Mouse (Mus musculus) CD4-positive helper T cell, adult 2 months (primary cell): ENCODE results near the gene Adarb2.
"Not testable (repeated sequence)": the region's sequence is repeated elsewhere in the genome, so short reads cannot be mapped to it uniquely, and the experiment has no call there.

Experiments
- DNase-seq: peaks from one replicate; pipeline ENCODE4 v3.0.0-alpha.2; 2012; ENCODE audit warnings: low read depth, missing footprints, low spot score

Gene Adarb2

DNA sequence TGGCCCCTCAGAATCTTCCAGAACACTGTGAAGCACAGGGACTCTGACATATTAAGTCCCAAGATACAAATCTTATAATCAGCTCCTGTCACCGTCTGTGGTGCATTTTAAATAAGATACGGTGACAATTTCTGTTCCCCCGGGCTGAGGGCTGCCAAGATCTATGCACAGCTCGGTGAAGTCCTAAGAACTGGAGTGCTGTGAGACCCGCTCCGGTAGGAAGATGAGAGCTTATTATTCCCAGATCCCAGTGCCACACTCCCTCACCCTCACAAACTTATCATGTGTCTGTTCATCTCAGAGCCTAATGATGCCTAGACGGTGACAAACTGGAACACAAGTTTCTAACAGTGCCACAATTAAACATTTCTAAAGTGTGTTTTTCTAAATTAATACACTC is 384.8 kb downstream of the Adarb2 start:
- no peak for DNase-seq

GRCm38 (mm10) chr13:8590460-8590859 is 387.8 kb downstream of the Adarb2 start:
- no peak for DNase-seq

GRCm38 (mm10) chr13:8596977-8597646 is 394.4 kb downstream of the Adarb2 start:
- no peak for DNase-seq

- DNase-seq = no peak
Measured at GRCm38 (mm10) chr13:8597647-8598017, 395.0 kb downstream of the Adarb2 start.

DNA sequence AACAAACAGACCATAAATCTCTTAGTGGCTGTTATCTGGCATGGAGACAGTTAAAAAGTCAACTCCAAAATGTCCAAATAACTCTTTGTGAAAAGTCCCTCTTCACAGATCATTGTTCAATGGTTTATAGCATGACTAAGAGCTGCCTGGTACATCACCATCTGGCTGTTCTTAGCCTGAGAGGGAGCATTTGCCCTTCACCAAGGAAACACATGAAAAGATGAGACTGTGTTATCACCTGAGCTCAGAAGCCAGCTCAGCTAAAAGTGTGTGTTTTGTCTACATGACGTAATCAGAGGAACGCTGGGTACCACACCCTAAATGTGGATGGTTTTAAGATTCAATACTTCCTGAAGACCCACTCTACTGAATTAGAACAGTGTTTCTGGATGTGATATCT is 403.0 kb downstream of the Adarb2 start:
- no peak for DNase-seq

- DNase-seq = no peak
Measured at GRCm38 (mm10) chr13:8608040-8608439, 405.4 kb downstream of the Adarb2 start.

DNA sequence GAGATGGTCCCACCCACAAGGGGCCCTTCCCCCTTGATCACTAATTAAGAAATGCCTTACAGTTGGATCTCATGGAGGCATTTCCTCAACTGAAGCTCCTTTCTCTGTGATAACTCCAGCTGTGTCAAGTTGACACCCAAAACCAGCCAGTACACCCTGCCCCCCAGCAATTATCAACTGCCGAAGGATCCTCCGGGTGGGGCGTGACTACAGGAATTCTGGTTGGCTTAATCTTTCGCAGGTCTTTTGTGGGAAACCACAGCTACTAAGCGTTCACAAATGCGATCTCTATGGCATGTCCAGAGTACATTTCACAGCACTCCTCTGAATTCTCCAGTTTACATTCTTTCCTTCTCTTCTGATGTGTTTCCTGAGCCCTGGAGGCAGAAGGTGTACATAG is 406.3 kb downstream of the Adarb2 start:
- not testable (repeated sequence) for DNase-seq

DNA sequence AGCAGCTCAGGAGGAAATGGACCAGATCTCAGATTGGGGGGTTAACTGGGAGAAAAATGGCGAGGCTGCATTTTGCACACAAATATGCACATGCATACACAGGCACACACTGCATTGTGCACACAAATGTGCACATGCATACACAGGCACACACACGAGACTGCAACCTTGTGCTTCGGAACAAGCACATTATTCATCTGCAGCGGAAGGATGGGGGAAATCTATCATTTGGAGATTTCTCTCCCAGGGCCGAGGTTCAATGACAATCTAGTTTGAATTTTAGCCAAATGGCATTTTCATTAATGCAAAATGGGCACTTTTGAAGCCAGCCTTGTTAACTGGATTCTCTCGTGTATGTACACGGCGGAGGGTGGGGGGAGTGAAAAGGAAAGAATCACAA is 408.3 kb downstream of the Adarb2 start:
- DNase-seq = no peak

GRCm38 (mm10) chr13:8612618-8613391 is 410.1 kb downstream of the Adarb2 start:
- no peak for DNase-seq

- no peak for DNase-seq
Measured at GRCm38 (mm10) chr13:8616685-8617084, 414.0 kb downstream of the Adarb2 start.

DNA sequence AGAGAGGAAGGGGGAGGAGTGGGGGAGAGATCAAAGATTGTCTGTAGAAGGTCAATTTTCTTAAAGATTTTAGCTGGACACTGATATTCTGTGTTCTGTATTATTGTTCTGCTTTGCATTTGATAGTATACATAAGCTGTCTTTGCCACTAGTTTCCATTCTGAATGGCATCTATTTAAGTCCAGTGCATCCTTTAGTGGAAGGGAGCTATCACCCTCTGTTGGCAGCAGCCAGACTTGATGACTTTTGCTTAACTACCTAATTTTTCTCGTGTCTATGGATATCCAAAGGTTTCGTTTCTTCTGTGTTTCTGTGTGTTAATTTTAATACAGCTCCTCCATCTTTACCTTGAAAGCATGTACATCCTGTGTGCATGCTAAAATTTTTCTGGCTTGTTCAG is 419.6 kb downstream of the Adarb2 start:
- DNase-seq = no peak

DNA sequence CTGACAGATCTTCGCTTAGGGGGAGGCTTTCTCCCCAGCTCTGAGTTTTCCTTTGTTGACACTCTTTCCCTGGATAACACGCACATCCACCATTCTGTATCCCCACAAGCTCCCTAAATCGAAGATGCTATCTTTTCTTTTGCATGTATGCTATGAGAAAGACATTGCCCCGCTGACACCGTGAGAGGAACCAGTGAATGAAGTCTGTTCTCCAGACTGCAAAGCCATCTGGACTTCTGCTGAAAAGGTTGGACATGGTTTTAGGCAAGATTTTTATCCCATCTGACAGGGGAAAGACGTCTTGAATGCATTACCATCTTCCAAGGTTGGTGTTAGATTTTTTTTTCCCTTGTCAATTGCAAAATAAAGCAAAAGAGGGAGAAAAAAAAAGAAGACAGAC is 426.9 kb downstream of the Adarb2 start:
- no peak for DNase-seq

DNA sequence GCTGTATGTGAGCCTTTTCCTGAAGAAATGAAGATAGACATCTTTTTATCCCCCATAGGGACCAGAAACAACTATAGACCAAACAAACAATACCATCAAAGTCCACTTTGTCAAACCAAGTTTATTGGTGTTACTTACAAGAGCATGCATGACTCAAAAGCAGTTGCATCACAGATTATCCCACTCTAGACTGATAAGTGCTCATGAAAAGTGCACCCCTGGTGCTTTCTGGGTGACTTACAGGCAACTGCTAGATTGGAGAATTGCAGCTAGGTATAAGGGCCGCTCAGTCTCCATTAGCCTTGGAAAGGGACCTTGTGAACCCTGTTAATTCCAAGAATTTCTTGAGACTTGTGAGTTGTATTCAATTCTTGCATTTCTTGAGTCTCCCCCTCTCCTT is 429.0 kb downstream of the Adarb2 start:
- no peak for DNase-seq

DNA sequence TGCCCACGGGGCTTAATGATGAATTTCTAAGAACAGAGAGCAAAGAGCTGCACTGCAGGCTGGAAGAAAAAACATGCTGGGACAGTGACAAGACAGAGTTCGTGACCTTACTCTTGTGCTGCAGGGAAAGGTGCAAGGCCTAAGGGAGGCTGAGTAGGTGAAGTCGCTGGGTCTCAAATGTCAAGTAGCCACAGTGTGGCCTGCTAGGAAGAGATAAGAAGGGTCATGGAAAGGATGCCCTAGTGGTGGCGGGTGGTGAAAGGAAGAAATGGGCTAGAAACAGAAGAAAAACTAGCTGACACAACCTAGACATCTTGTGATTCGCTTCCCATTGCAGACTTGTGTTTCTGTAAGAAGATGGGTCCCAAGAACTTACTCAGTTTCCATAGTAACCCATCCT is 429.4 kb downstream of the Adarb2 start:
- DNase-seq = no peak

DNA sequence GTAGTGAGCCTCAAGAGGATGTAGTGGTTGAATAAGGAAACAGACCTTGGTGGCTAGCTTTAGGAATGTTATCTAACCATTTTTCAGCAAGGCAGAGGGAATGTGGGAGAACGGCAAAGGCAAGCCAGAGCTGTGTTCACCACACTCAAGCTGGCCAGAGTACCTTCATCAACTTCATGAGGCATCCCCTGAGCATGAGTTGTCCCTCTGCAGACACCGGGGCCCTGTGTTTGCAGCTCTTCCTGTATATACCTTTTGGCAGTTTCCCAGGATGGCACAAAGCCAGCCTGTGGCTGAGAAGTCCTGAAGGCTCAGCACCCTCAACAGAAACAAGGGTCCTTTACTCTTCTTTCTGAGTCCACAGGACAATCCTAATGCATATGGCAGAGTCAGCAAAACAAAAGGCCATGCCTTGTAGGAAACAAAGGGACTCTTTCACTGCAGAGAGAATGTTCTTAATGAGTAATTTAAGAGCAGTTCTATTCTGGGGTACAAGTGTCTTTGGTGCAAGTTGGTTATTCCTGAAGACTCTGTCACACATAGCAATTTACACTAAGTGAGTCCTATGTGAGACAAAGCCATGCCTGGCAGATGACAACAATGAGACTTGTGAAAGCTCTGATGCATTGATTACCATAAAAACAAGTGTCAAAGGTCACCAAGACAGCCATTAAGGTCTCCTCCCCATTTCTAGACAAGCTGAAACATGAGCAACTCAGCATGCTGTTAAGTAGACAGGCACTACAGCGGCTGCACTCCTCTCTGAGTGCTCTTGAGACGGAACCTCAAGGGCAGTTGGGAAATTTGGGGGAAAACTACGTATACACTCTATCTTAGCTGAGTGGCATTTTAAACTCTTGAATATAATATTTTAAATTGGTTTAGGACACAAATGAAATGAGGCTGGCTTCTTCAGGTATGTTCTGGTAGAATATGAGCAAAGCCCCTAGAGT is 431.0 kb downstream of the Adarb2 start:
- DNase-seq = no peak

DNA sequence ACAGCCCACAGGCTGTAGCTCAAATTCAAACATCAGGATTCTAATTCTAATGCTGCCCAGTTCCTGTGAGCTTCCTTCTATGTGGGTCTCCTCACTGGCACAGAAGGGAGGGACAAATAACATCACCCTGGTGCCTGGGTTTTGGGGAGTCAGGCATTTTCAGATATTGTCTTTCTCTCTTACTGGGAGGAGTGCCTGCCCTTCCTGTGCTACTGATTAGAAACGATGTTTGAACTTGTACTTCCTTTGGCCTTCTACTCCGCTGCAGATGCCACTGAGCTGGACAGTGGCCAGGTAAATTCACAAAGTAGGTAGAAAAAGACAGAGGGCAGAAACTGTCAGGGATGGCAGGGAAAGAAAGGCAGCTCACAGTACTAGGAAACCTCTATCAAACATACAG is 439.4 kb downstream of the Adarb2 start:
- no peak for DNase-seq

DNA sequence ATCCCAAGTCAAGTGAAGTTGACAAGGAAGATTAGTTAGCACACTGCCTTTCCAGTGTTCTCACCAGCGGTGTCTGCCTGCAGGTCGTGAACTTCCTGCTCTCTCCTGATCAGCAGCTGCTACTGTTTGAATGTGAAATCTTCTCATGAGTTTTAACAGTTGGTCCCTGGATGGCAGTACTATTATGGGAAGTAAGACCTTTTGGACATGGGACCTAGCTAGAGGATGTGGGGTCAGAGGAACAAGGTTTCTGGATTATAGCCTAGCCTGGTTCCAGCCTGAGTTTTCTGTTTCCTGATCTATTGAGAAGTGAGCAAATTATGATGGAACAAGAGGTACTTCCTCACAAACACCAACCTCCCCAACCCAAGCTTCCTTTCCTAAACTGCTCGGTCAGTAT is 441.3 kb downstream of the Adarb2 start:
- no peak for DNase-seq

GRCm38 (mm10) chr13:8644805-8645679 is 442.4 kb downstream of the Adarb2 start:
- no peak for DNase-seq

GRCm38 (mm10) chr13:8649261-8649660 is 446.6 kb downstream of the Adarb2 start:
- DNase-seq = no peak

DNA sequence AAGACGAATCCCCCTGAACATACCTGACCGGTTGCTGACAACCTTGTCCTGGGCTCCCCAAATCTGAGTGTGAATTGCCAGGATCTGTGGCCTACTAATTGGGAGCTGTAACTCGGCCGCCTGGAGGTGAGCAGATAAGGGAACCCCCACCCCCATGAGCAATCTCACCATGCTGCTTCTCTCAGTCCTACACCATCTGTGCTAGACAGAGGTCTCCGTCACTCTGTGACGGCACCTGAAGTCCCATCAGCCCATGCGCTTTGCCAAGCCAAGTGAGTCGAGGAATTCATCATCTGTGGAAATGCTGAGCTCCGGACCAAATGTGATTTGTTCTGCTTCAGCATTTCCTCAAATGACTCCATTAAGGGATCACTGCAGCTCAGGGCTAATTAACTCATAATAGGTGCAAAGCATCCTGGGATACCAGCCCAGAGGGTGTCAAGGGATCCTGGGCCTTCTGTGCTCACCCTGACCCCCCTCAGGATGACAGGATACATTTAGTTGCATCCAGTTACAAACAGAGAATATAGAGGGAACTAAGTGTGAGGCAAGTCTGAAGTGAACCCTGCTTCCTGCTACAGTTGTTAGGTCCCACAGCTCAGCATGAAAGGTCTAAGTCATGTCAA is 462.1 kb downstream of the Adarb2 start:
- no peak for DNase-seq

DNA sequence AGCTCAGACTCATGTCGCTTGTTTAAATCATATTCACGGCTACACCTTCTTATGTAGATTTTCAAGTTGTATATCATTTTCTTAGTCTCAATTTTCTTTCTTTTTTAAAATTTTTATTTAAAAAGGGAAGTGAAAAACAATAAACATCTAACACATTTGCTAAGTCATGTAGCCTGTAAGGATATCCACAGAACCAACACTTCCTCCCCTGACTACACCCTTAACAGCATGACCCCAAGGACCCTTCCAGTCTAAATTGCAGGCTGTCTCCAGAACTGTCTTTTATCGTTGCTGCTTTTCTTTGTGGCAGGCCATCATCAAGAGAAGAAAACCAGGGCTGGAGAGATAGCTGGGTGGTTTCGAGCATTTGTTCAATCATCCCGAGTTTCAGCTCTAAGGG is 474.5 kb downstream of the Adarb2 start:
- no peak for DNase-seq
